Mouse (Mus musculus) C2C12 (cell line): ENCODE results near the gene Ap2a1.

ENCODE experiments used
- CTCF ChIP-seq: IDR thresholded peaks from one replicate; pipeline ENCODE4 v1.5.1; 2011; ENCODE audit not compliant: control insufficient read depth, insufficient read depth, insufficient read length
- FOSL1 ChIP-seq: IDR thresholded peaks from one replicate; pipeline ENCODE4 v1.8.0; 2011; ENCODE audit warnings: mild to moderate bottlenecking, low read length; ENCODE audit not compliant: poor library complexity, insufficient read depth, severe bottlenecking

GRCm38 (mm10) chr7:44859896-44860295, 69.4 kb downstream of the Ap2a1 start:
- TF ChIP-seq FOSL1 = no peak
- TF ChIP-seq CTCF = no peak
